12 mouse cellular contexts compared by ENCODE assay signal in genomic region chr10:25283397-25283796, GRCm38 (mm10).
"Had no signal": no experiment of that assay in that cellular context is flagged by ENCODE, and none has a peak within 500 bp of the region (broad histone marks: within the 10 kb centered on the region; RNA-seq: fewer than 3 reads in every experiment).

No protein-coding gene starts in this region.

- H3K27ac ChIP-seq: left cerebral cortex, adult 2 months; limb, embryonic 10.5 days; liver, embryonic 15.5 days; midbrain, embryonic 13.5 days; stomach, embryonic 15.5 days had no signal

- H3K9me3 ChIP-seq: limb, embryonic 10.5 days; liver, embryonic 15.5 days; midbrain, embryonic 13.5 days; stomach, embryonic 15.5 days had no signal

- ATAC-seq: intestine, postnatal 0 days; midbrain, embryonic 13.5 days had no signal

- H3K4me3 ChIP-seq: left cerebral cortex, adult 2 months; limb, embryonic 10.5 days; liver, embryonic 15.5 days; midbrain, embryonic 13.5 days; stomach, embryonic 15.5 days had no signal

- H3K9ac ChIP-seq: liver, embryonic 15.5 days; midbrain, embryonic 13.5 days; stomach, embryonic 15.5 days had no signal

- H3K4me2 ChIP-seq: liver, embryonic 11.5 days; liver, embryonic 15.5 days; midbrain, embryonic 13.5 days; stomach, embryonic 15.5 days had no signal

- H3K4me1 ChIP-seq: midbrain, embryonic 13.5 days; stomach, embryonic 15.5 days had no signal

- H3K36me3 ChIP-seq: midbrain, embryonic 13.5 days; stomach, embryonic 15.5 days had no signal

- H3K27me3 ChIP-seq: liver, embryonic 15.5 days; midbrain, embryonic 13.5 days; stomach, embryonic 15.5 days had no signal

- DNase-seq: kidney, adult 8-10 months; lung, postnatal 14 days; right cerebral cortex, postnatal 14 days; thymus, adult 2 months; thymus, postnatal 25 days had no signal
